Comparison of ENCODE assay signal across 22 mouse cellular contexts in genomic region chr5:102547786-102548185, GRCm38 (mm10).
DNase-seq lines count a peak whose midpoint lies in the region; ATAC-seq and TF ChIP-seq lines count a peak whose summit lies in the region.
"Had no signal": no experiment of that assay in that cellular context is flagged by ENCODE, and none has a peak within 500 bp of the region (broad histone marks: within the 10 kb centered on the region; RNA-seq: fewer than 3 reads in every experiment).

No protein-coding gene starts in this region.

- H3K9me3 ChIP-seq in embryonic facial prominence, embryonic 11.5 days (replicated peaks; ENCODE audit: control insufficient read depth, low read length), result no peaks in the 10 kb centered on the region
- H3K9me3 ChIP-seq in embryonic facial prominence, embryonic 10.5 days, result no peaks in the 10 kb centered on the region
- H3K9me3 ChIP-seq: embryonic facial prominence, embryonic 13.5 days; forebrain, embryonic 13.5 days; forebrain, embryonic 15.5 days had no signal

- no peak for TF ChIP-seq CTCF in embryonic fibroblast, embryonic 13.5 days (IDR thresholded peaks at IDR 0.05; ENCODE audit: borderline replicate concordance, insufficient read depth, low read length)

- DNase-seq in embryonic facial prominence, embryonic 11.5 days (ENCODE audit: low spot score), result peak; percentile 32
- no peak for DNase-seq in embryonic facial prominence, embryonic 10.5 days (ENCODE audit: low spot score)
- DNase-seq in R1 (ENCODE audit: low read depth, low spot score), result peak; percentile 4
- DNase-seq in adrenal gland, postnatal 10 days, result no peak
- no peak for DNase-seq in lung, postnatal 25 days (ENCODE audit: low spot score)
- no peak for DNase-seq in left cerebral cortex, postnatal 10 days (ENCODE audit: extremely low spot score in 1 of 2, low spot score in 2 of 2)
- DNase-seq: adrenal gland, adult 8-10 months; adrenal gland, postnatal 25 days; cerebellum, adult 11 months; cerebellum, adult 18-20 months; cerebellum, adult 8-10 months; cerebellum, adult 9-11 months; cerebellum, postnatal 14 days; cerebellum, postnatal 36 days; embryo, embryonic 11 days; forebrain, postnatal 0 days had no signal

- intact Hi-C loops in left cerebral cortex, postnatal 10 days (cut with DNase I), result no loop called here

- no peak overlapping the region for H3K27ac ChIP-seq in embryonic facial prominence, embryonic 11.5 days (replicated peaks; ENCODE audit: low read depth, low read length)
- no peak overlapping the region for H3K27ac ChIP-seq in embryonic facial prominence, embryonic 10.5 days (replicated peaks)
- H3K27ac ChIP-seq in embryonic fibroblast, embryonic 13.5 days (ENCODE audit: insufficient read depth, low read length), result peak overlapping the region; percentile 44; the same call in 1 of the 2 replicates
- H3K27ac ChIP-seq: embryonic facial prominence, embryonic 13.5 days; forebrain, embryonic 13.5 days; forebrain, embryonic 15.5 days had no signal

- H3K36me3 ChIP-seq in embryonic facial prominence, embryonic 11.5 days (replicated peaks; ENCODE audit: control insufficient read depth, insufficient read depth, low read depth, low read length), result no peaks in the 10 kb centered on the region
- H3K36me3 ChIP-seq in embryonic facial prominence, embryonic 10.5 days (replicated peaks), result no peaks in the 10 kb centered on the region
- H3K36me3 ChIP-seq: embryonic facial prominence, embryonic 13.5 days; forebrain, embryonic 15.5 days had no signal

- H3K4me3 ChIP-seq in embryonic facial prominence, embryonic 11.5 days (ENCODE audit: low read depth, low read length), result no peak overlapping the region
- no peak overlapping the region for H3K4me3 ChIP-seq in embryonic facial prominence, embryonic 10.5 days
- H3K4me3 ChIP-seq in embryonic fibroblast, embryonic 13.5 days (ENCODE audit: insufficient read depth, low read length), result no peak overlapping the region
- H3K4me3 ChIP-seq: embryonic facial prominence, embryonic 13.5 days; erythroblast, embryonic 14.5 days; forebrain, embryonic 13.5 days; forebrain, embryonic 15.5 days had no signal

- no peaks in the 10 kb centered on the region for H3K27me3 ChIP-seq in embryonic facial prominence, embryonic 11.5 days (ENCODE audit: control insufficient read depth, insufficient read depth, low read length)
- no peaks in the 10 kb centered on the region for H3K27me3 ChIP-seq in embryonic facial prominence, embryonic 10.5 days (replicated peaks; ENCODE audit: low read depth, poor library complexity, severe bottlenecking)
- H3K27me3 ChIP-seq: embryonic facial prominence, embryonic 13.5 days; forebrain, embryonic 13.5 days; forebrain, embryonic 15.5 days had no signal

- H3K9ac ChIP-seq in embryonic facial prominence, embryonic 11.5 days (replicated peaks; ENCODE audit: low read length), result no peak overlapping the region
- H3K9ac ChIP-seq: embryonic facial prominence, embryonic 13.5 days; forebrain, embryonic 13.5 days; forebrain, embryonic 15.5 days; forebrain, postnatal 0 days had no signal

- H3K4me1 ChIP-seq in embryonic facial prominence, embryonic 11.5 days (ENCODE audit: control insufficient read depth, insufficient read depth, low read length), result no peaks in the 10 kb centered on the region
- H3K4me1 ChIP-seq in embryonic facial prominence, embryonic 10.5 days, result peaks cover 14% of the 10 kb centered on the region
- H3K4me1 ChIP-seq in embryonic fibroblast, embryonic 13.5 days (ENCODE audit: control insufficient read depth, insufficient read depth, low read length), result peaks cover 4% of the 10 kb centered on the region
- H3K4me1 ChIP-seq: forebrain, embryonic 13.5 days; forebrain, embryonic 15.5 days had no signal

- no peak for TF ChIP-seq POLR2A in embryonic fibroblast, embryonic 13.5 days (IDR thresholded peaks at IDR 0.05; ENCODE audit: low read depth, low read length)

- H3K4me2 ChIP-seq in embryonic facial prominence, embryonic 11.5 days (ENCODE audit: low read depth, low read length), result no peak overlapping the region
- H3K4me2 ChIP-seq: embryonic facial prominence, embryonic 13.5 days; forebrain, embryonic 13.5 days; forebrain, embryonic 15.5 days had no signal

- ATAC-seq in embryonic facial prominence, embryonic 11.5 days (replicated peaks; ENCODE audit: insufficient number of reproducible peaks, low FRiP score, low TSS enrichment, low read depth), result no peak
- ATAC-seq: activated CD4-positive, CD25-positive, alpha-beta regulatory T cell, adult 4 months; forebrain, embryonic 13.5 days; forebrain, embryonic 15.5 days; forebrain, postnatal 0 days had no signal

Comparison
In these comparisons a context has a peak if more than half of its experiments do, and no peak if none do; other contexts are left out.
1. DNase-seq: peak in embryonic facial prominence, embryonic 11.5 days (single experiment) and R1 (single experiment); none in embryonic facial prominence, embryonic 10.5 days (single experiment), adrenal gland, postnatal 10 days (single experiment), lung, postnatal 25 days (single experiment) and left cerebral cortex, postnatal 10 days (0 of 2).